Comparison of ENCODE assay signal across 12 mouse cellular contexts in the genomic region with DNA sequence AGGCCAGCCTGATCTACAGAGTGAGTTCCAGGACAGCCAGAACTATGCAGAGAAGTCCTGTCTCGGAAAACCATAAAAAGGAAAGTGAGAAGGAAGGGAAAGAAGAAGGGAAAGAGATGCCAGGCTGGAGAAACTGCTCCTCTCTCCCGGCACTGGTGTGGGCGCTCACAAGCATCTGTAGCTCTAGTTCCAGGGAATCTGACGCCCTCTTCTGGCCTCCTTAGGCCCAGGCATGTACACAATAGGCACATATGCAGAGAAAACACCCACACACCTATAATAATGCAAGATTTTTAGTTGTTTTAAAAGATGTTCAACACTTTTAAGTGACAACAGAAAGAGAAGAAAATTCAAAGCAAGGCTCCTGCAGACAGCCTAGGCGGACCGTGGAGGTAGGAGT. TPM values are rescaled to one million over a fixed set of nuclear protein-coding genes. Genes with fewer than 3 reads are reported as not detected.
DNase-seq lines count a peak whose midpoint lies in the region; ATAC-seq and TF ChIP-seq lines count a peak whose summit lies in the region.
"Had no signal": no experiment of that assay in that cellular context is flagged by ENCODE, and none has a peak within 500 bp of the region (broad histone marks: within the 10 kb centered on the region; RNA-seq: fewer than 3 reads in every experiment).

No protein-coding gene starts in this region.

- peak; percentile 39 for DNase-seq in hindbrain, postnatal 0 days (ENCODE audit: low spot score)
- DNase-seq in right cerebral cortex, adult 18-20 months = peak; percentile 74
- DNase-seq in right cerebral cortex, postnatal 4 days = no peak
- DNase-seq in left cerebral cortex, adult 2 months (ENCODE audit: extremely low spot score in 1 of 2, low spot score in 2 of 2) = peak; percentile 51 to 54
- no peak for DNase-seq in heart, adult 9 months (ENCODE audit: low spot score in 2 of 2)
- DNase-seq in gastrocnemius, postnatal 36 days = no peak
- DNase-seq in adipocyte (ENCODE audit: low spot score) = no peak
- DNase-seq: heart, adult 11 months; kidney, adult 11 months; lung, postnatal 14 days had no signal

- no peak overlapping the region for H3K27ac ChIP-seq in hindbrain, postnatal 0 days
- no peak overlapping the region for H3K27ac ChIP-seq in hindbrain, embryonic 12.5 days
- no peak overlapping the region for H3K27ac ChIP-seq in left cerebral cortex, adult 2 months
- H3K27ac ChIP-seq: stomach, embryonic 15.5 days had no signal

- no peak overlapping the region for H3K4me2 ChIP-seq in hindbrain, postnatal 0 days (ENCODE audit: low read depth, low read length)
- no peak overlapping the region for H3K4me2 ChIP-seq in hindbrain, embryonic 12.5 days (replicated peaks)
- H3K4me2 ChIP-seq: stomach, embryonic 15.5 days had no signal

- H3K9ac ChIP-seq in hindbrain, postnatal 0 days (replicated peaks; ENCODE audit: low read length) = no peak overlapping the region
- H3K9ac ChIP-seq in hindbrain, embryonic 12.5 days = no peak overlapping the region
- H3K9ac ChIP-seq: stomach, embryonic 15.5 days had no signal

- no peaks in the 10 kb centered on the region for H3K4me1 ChIP-seq in hindbrain, postnatal 0 days (ENCODE audit: insufficient read depth, low read length)
- H3K4me1 ChIP-seq in hindbrain, embryonic 12.5 days = peaks cover 3% of the 10 kb centered on the region; the same call in 1 of the 2 replicates
- H3K4me1 ChIP-seq: stomach, embryonic 15.5 days had no signal

- TF ChIP-seq CTCF in hindbrain, postnatal 0 days (IDR thresholded peaks at IDR 0.05; ENCODE audit: low read depth) = peak; percentile 51
- peak; percentile 63 for TF ChIP-seq CTCF in left cerebral cortex, adult 2 months (IDR thresholded peaks at IDR 0.05)

- H3K4me3 ChIP-seq in hindbrain, postnatal 0 days (ENCODE audit: low read length) = no peak overlapping the region
- H3K4me3 ChIP-seq in hindbrain, embryonic 12.5 days = no peak overlapping the region
- no peak overlapping the region for H3K4me3 ChIP-seq in left cerebral cortex, adult 2 months
- H3K4me3 ChIP-seq: stomach, embryonic 15.5 days had no signal

- no peaks in the 10 kb centered on the region for H3K27me3 ChIP-seq in hindbrain, postnatal 0 days (ENCODE audit: insufficient read depth, low read length)
- H3K27me3 ChIP-seq in hindbrain, embryonic 12.5 days = no peaks in the 10 kb centered on the region
- H3K27me3 ChIP-seq: stomach, embryonic 15.5 days had no signal

- H3K36me3 ChIP-seq in hindbrain, postnatal 0 days (ENCODE audit: insufficient read depth, low read length) = no peaks in the 10 kb centered on the region; the same call in 1 of the 2 replicates
- H3K36me3 ChIP-seq in hindbrain, embryonic 12.5 days = 0 out of 2 replicates have a peak, but pooled peaks cover 11% of the 10 kb centered on the region
- H3K36me3 ChIP-seq: stomach, embryonic 15.5 days had no signal

- no peaks in the 10 kb centered on the region for H3K9me3 ChIP-seq in hindbrain, postnatal 0 days (ENCODE audit: low read length)
- no peaks in the 10 kb centered on the region for H3K9me3 ChIP-seq in hindbrain, embryonic 12.5 days (replicated peaks)
- H3K9me3 ChIP-seq: stomach, embryonic 15.5 days had no signal

- 0 out of 2 replicates have a peak, but pooled peaks have one; percentile 50 for ATAC-seq in hindbrain, postnatal 0 days
- no peak for ATAC-seq in hindbrain, embryonic 12.5 days (ENCODE audit: low FRiP score)

- intact Hi-C loops in left cerebral cortex, adult 2 months (cut with DNase I) = no loop called here
- intact Hi-C loops in gastrocnemius, postnatal 36 days (cut with DNase I) = no loop called here

- 71% methylated on average over 6 of the region's 6 CpGs for WGBS in hindbrain, postnatal 0 days
- WGBS in hindbrain, embryonic 12.5 days = 77% methylated on average over 6 of the region's 6 CpGs

RNA-seq across cellular contexts. Expression of a gene that starts 32.9 kb away (rescaled TPM):
- total RNA-seq in hindbrain, postnatal 0 days (2014; rRNA removed) = 45.1 and 56.8 TPM in 2 replicates
- polyA plus RNA-seq in hindbrain, postnatal 0 days (2015; fragmentation: Nextera tagmentation; extraction: Ambion mirVana) = 25.5 and 26.4 TPM in 2 replicates
- polyA plus RNA-seq in hindbrain, embryonic 12.5 days (2016; fragmentation: Nextera tagmentation; extraction: Ambion mirVana) = 23.8 and 24.7 TPM in 2 replicates
- 10 to 100 TPM; 50.6 to 52.2 TPM for total RNA-seq in left cerebral cortex, adult 2 months (2021)
- total RNA-seq in gastrocnemius, postnatal 36 days (2021) = 10 to 100 TPM; 54.7 to 61.2 TPM

Comparison
In these comparisons a context has a peak if more than half of its experiments do, and no peak if none do; other contexts are left out.
1. DNase-seq: peak in hindbrain, postnatal 0 days (single experiment), right cerebral cortex, adult 18-20 months (single experiment) and left cerebral cortex, adult 2 months (2 of 2); none in right cerebral cortex, postnatal 4 days (single experiment), heart, adult 9 months (0 of 2), gastrocnemius, postnatal 36 days (0 of 2) and adipocyte (single experiment).